ENCODE assay signal across 8 mouse cellular contexts in genomic region chr3:137938608-137939007, GRCm38 (mm10). TPM values are rescaled to one million over a fixed set of nuclear protein-coding genes. Genes with fewer than 3 reads are reported as not detected.
DNase-seq lines count a peak whose midpoint lies in the region; ATAC-seq and TF ChIP-seq lines count a peak whose summit lies in the region.

No protein-coding gene starts in this region.

- no peak for TF ChIP-seq EP300 in liver, embryonic 14.5 days (IDR thresholded peaks at IDR 0.05; ENCODE audit: low read depth)

- WGBS in forebrain, embryonic 12.5 days: 39% methylated on average over 6 of the region's 6 CpGs
- 37% methylated on average over 6 of the region's 6 CpGs for WGBS in hindbrain, embryonic 13.5 days
- WGBS in liver, embryonic 14.5 days (ENCODE audit: insufficient replicate concordance): 62% methylated on average over 6 of the region's 6 CpGs
- WGBS in neural tube, embryonic 13.5 days: 37% methylated on average over 6 of the region's 6 CpGs

- no peak overlapping the region for H3K4me2 ChIP-seq in forebrain, embryonic 12.5 days
- peak overlapping the region; percentile 13; the same call in 1 of the 2 replicates for H3K4me2 ChIP-seq in hindbrain, embryonic 13.5 days
- no peak overlapping the region for H3K4me2 ChIP-seq in liver, embryonic 14.5 days (ENCODE audit: low read depth)
- peak overlapping the region; percentile 13 for H3K4me2 ChIP-seq in neural tube, embryonic 13.5 days

- H3K9me3 ChIP-seq in forebrain, embryonic 12.5 days: no peaks in the 10 kb centered on the region
- H3K9me3 ChIP-seq in hindbrain, embryonic 13.5 days: no peaks in the 10 kb centered on the region
- H3K9me3 ChIP-seq in liver, embryonic 14.5 days (ENCODE audit: control insufficient read depth, low read length): no peaks in the 10 kb centered on the region
- H3K9me3 ChIP-seq in neural tube, embryonic 13.5 days: no peaks in the 10 kb centered on the region

- no peaks in the 10 kb centered on the region for H3K36me3 ChIP-seq in forebrain, embryonic 12.5 days (replicated peaks)
- H3K36me3 ChIP-seq in hindbrain, embryonic 13.5 days: no peaks in the 10 kb centered on the region
- peaks cover 10% of the 10 kb centered on the region for H3K36me3 ChIP-seq in liver, embryonic 14.5 days (replicated peaks; ENCODE audit: control insufficient read depth, insufficient read depth, low read depth)
- no peaks in the 10 kb centered on the region for H3K36me3 ChIP-seq in neural tube, embryonic 13.5 days

- H3K9ac ChIP-seq in forebrain, embryonic 12.5 days: no peak overlapping the region
- no peak overlapping the region for H3K9ac ChIP-seq in hindbrain, embryonic 13.5 days
- no peak overlapping the region for H3K9ac ChIP-seq in liver, embryonic 14.5 days (replicated peaks)
- H3K9ac ChIP-seq in neural tube, embryonic 13.5 days: no peak overlapping the region

- TF ChIP-seq CTCF in liver, embryonic 14.5 days (IDR thresholded peaks at IDR 0.05; ENCODE audit: low read depth): peak; percentile 54

- H3K27ac ChIP-seq in forebrain, embryonic 12.5 days: no peak overlapping the region
- H3K27ac ChIP-seq in hindbrain, embryonic 13.5 days: no peak overlapping the region
- H3K27ac ChIP-seq in liver, embryonic 14.5 days: no peak overlapping the region
- no peak overlapping the region for H3K27ac ChIP-seq in neural tube, embryonic 13.5 days (replicated peaks)

- no peaks in the 10 kb centered on the region for H3K27me3 ChIP-seq in forebrain, embryonic 12.5 days
- H3K27me3 ChIP-seq in hindbrain, embryonic 13.5 days: no peaks in the 10 kb centered on the region
- H3K27me3 ChIP-seq in liver, embryonic 14.5 days (ENCODE audit: control insufficient read depth, insufficient read depth, low read length): no peaks in the 10 kb centered on the region
- H3K27me3 ChIP-seq in neural tube, embryonic 13.5 days: no peaks in the 10 kb centered on the region

- peaks cover 16% of the 10 kb centered on the region for H3K4me1 ChIP-seq in forebrain, embryonic 12.5 days
- H3K4me1 ChIP-seq in hindbrain, embryonic 13.5 days (replicated peaks): peaks cover 5% of the 10 kb centered on the region
- peaks cover 30 to 38% of the 10 kb centered on the region in 2 experiments for H3K4me1 ChIP-seq in liver, embryonic 14.5 days (replicated peaks; ENCODE audit: control insufficient read depth in 2 of 2, insufficient read depth in 2 of 2, low read length in 1 of 2)
- H3K4me1 ChIP-seq in neural tube, embryonic 13.5 days (replicated peaks): peaks cover 8% of the 10 kb centered on the region

- H3K4me3 ChIP-seq in forebrain, embryonic 12.5 days (replicated peaks): no peak overlapping the region
- H3K4me3 ChIP-seq in hindbrain, embryonic 13.5 days: no peak overlapping the region
- H3K4me3 ChIP-seq in liver, embryonic 14.5 days (ENCODE audit: insufficient read depth in 1 of 2, low read depth in 2 of 2, low read length in 2 of 2): no peak overlapping the region
- no peak overlapping the region for H3K4me3 ChIP-seq in neural tube, embryonic 13.5 days

- peak; percentile 80 to 81 for DNase-seq in cerebellum, postnatal 10 days
- DNase-seq in cerebellum, adult 11 months: no peak
- peak; percentile 52 for DNase-seq in adipocyte (ENCODE audit: low spot score)
- no peak for DNase-seq in liver, embryonic 14.5 days (ENCODE audit: low read depth in 3 of 3, low spot score in 3 of 3)
- DNase-seq in thymus, postnatal 36 days: no peak

- ATAC-seq in forebrain, embryonic 12.5 days (ENCODE audit: low FRiP score): peak; percentile 73; the same call in 1 of the 2 replicates
- ATAC-seq in hindbrain, embryonic 13.5 days (ENCODE audit: low FRiP score): peak; percentile 63; the same call in 1 of the 2 replicates
- no peak for ATAC-seq in liver, embryonic 14.5 days (ENCODE audit: insufficient read depth)
- ATAC-seq in neural tube, embryonic 13.5 days (ENCODE audit: low read depth): peak; percentile 53; the same call in 1 of the 2 replicates

RNA-seq across cellular contexts. Expression of gene Lamtor3, which starts 20.3 kb away (rescaled TPM):
- 103 and 106 TPM in 2 replicates for polyA plus RNA-seq in forebrain, embryonic 12.5 days (2016; fragmentation: Nextera tagmentation; extraction: Ambion mirVana)
- 121 and 130 TPM in 2 replicates for polyA plus RNA-seq in hindbrain, embryonic 13.5 days (2015; fragmentation: Nextera tagmentation; extraction: Ambion mirVana)
- 31.3 and 35.2 TPM in 2 replicates for polyA plus RNA-seq in liver, embryonic 14.5 days (2012; rRNA removed)
- polyA plus RNA-seq in liver, embryonic 14.5 days (2014; fragmentation: Nextera tagmentation; extraction: Ambion mirVana): 54.3 and 60.1 TPM in 2 replicates
- polyA plus RNA-seq in neural tube, embryonic 13.5 days (2015; fragmentation: Nextera tagmentation; extraction: Ambion mirVana): 115 and 118 TPM in 2 replicates

RNA-seq across cellular contexts. Expression of gene Dapp1, which starts 42.7 kb away (rescaled TPM):
- polyA plus RNA-seq in forebrain, embryonic 12.5 days (2016; fragmentation: Nextera tagmentation; extraction: Ambion mirVana): 3.8 and 5.5 TPM in 2 replicates
- 1.8 and 1.9 TPM in 2 replicates for polyA plus RNA-seq in hindbrain, embryonic 13.5 days (2015; fragmentation: Nextera tagmentation; extraction: Ambion mirVana)
- polyA plus RNA-seq in liver, embryonic 14.5 days (2012; rRNA removed): 5.1 and 8.8 TPM in 2 replicates
- polyA plus RNA-seq in liver, embryonic 14.5 days (2014; fragmentation: Nextera tagmentation; extraction: Ambion mirVana): 10.6 and 11.5 TPM in 2 replicates
- 1.7 TPM in 2 replicates for polyA plus RNA-seq in neural tube, embryonic 13.5 days (2015; fragmentation: Nextera tagmentation; extraction: Ambion mirVana)

Comparison
In these comparisons a context has a peak if more than half of its experiments do, and no peak if none do; other contexts are left out.
1. DNase-seq: peak in cerebellum, postnatal 10 days (2 of 2) and adipocyte (single experiment); none in cerebellum, adult 11 months (single experiment), liver, embryonic 14.5 days (0 of 3) and thymus, postnatal 36 days (0 of 2).
2. H3K4me2 ChIP-seq: peak in hindbrain, embryonic 13.5 days (single experiment) and neural tube, embryonic 13.5 days (single experiment); none in forebrain, embryonic 12.5 days (single experiment) and liver, embryonic 14.5 days (single experiment).